ENCODE assay signal across 8 mouse cellular contexts in genomic region chr2:140067516-140067915, GRCm38 (mm10). TPM values are rescaled to one million over a fixed set of nuclear protein-coding genes. Genes with fewer than 3 reads are reported as not detected.
A peak's percentile ranks its signal among the peaks of the same experiment; 100 is the strongest.
DNase-seq lines count a peak whose midpoint lies in the region; ATAC-seq and TF ChIP-seq lines count a peak whose summit lies in the region.

No protein-coding gene starts in this region.

- no peaks in the 10 kb centered on the region for H3K27me3 ChIP-seq in embryonic facial prominence, embryonic 11.5 days (ENCODE audit: control insufficient read depth, insufficient read depth, low read length)
- H3K27me3 ChIP-seq in embryonic facial prominence, embryonic 10.5 days (replicated peaks; ENCODE audit: low read depth, poor library complexity, severe bottlenecking), result no peaks in the 10 kb centered on the region
- no peaks in the 10 kb centered on the region for H3K27me3 ChIP-seq in intestine, embryonic 14.5 days (replicated peaks; ENCODE audit: control insufficient read depth, insufficient read depth, low read length)
- H3K27me3 ChIP-seq in liver, embryonic 14.5 days (ENCODE audit: control insufficient read depth, insufficient read depth, low read length), result peaks cover 4% of the 10 kb centered on the region

- TF ChIP-seq CTCF in liver, embryonic 14.5 days (IDR thresholded peaks at IDR 0.05; ENCODE audit: low read depth), result no peak

- no peaks in the 10 kb centered on the region for H3K36me3 ChIP-seq in embryonic facial prominence, embryonic 11.5 days (replicated peaks; ENCODE audit: control insufficient read depth, insufficient read depth, low read depth, low read length)
- H3K36me3 ChIP-seq in embryonic facial prominence, embryonic 10.5 days (replicated peaks), result peaks cover 4% of the 10 kb centered on the region; the same call in 1 of the 2 replicates
- H3K36me3 ChIP-seq in intestine, embryonic 14.5 days (ENCODE audit: control insufficient read depth, insufficient read depth, low read length), result no peaks in the 10 kb centered on the region
- no peaks in the 10 kb centered on the region; the same call in 1 of the 2 replicates for H3K36me3 ChIP-seq in liver, embryonic 14.5 days (replicated peaks; ENCODE audit: control insufficient read depth, insufficient read depth, low read depth)

- H3K4me3 ChIP-seq in embryonic facial prominence, embryonic 11.5 days (ENCODE audit: low read depth, low read length), result no peak overlapping the region
- H3K4me3 ChIP-seq in embryonic facial prominence, embryonic 10.5 days, result no peak overlapping the region; the same call in 1 of the 2 replicates
- 0 out of 2 replicates have a peak overlapping the region, but pooled peaks have one; percentile 85 for H3K4me3 ChIP-seq in intestine, embryonic 14.5 days (ENCODE audit: low read depth, low read length)
- H3K4me3 ChIP-seq in liver, embryonic 14.5 days (ENCODE audit: insufficient read depth in 1 of 2, low read depth in 2 of 2, low read length in 2 of 2), result peak overlapping the region in 1 of 2 experiments; percentile 83; a peak in 1 of 4 replicates

- H3K9me3 ChIP-seq in embryonic facial prominence, embryonic 11.5 days (replicated peaks; ENCODE audit: control insufficient read depth, low read length), result no peaks in the 10 kb centered on the region
- H3K9me3 ChIP-seq in embryonic facial prominence, embryonic 10.5 days, result no peaks in the 10 kb centered on the region
- H3K9me3 ChIP-seq in intestine, embryonic 14.5 days (ENCODE audit: control insufficient read depth, low read length), result no peaks in the 10 kb centered on the region
- no peaks in the 10 kb centered on the region for H3K9me3 ChIP-seq in liver, embryonic 14.5 days (ENCODE audit: control insufficient read depth, low read length)

- ATAC-seq in embryonic facial prominence, embryonic 11.5 days (replicated peaks; ENCODE audit: insufficient number of reproducible peaks, low FRiP score, low TSS enrichment, low read depth), result no peak
- ATAC-seq in intestine, embryonic 14.5 days (replicated peaks; ENCODE audit: low FRiP score, low TSS enrichment, low read depth), result no peak
- no peak for ATAC-seq in liver, embryonic 14.5 days (ENCODE audit: insufficient read depth)

- H3K4me1 ChIP-seq in embryonic facial prominence, embryonic 11.5 days (ENCODE audit: control insufficient read depth, insufficient read depth, low read length), result no peaks in the 10 kb centered on the region
- peaks cover 14% of the 10 kb centered on the region for H3K4me1 ChIP-seq in embryonic facial prominence, embryonic 10.5 days
- H3K4me1 ChIP-seq in intestine, embryonic 14.5 days (replicated peaks; ENCODE audit: control insufficient read depth, insufficient read depth, low read length), result peaks cover 10% of the 10 kb centered on the region; the same call in 1 of the 2 replicates
- peaks cover 8 to 11% of the 10 kb centered on the region in 2 experiments; a peak in 3 of 4 replicates for H3K4me1 ChIP-seq in liver, embryonic 14.5 days (replicated peaks; ENCODE audit: control insufficient read depth in 2 of 2, insufficient read depth in 2 of 2, low read length in 1 of 2)

- DNase-seq in embryonic facial prominence, embryonic 11.5 days (ENCODE audit: low spot score), result no peak
- DNase-seq in embryonic facial prominence, embryonic 10.5 days (ENCODE audit: low spot score), result no peak
- peak; percentile 29 for DNase-seq in ES-CJ7 (ENCODE audit: low read depth, low spot score)
- DNase-seq in intestine, embryonic 14.5 days (ENCODE audit: low spot score), result no peak
- no peak for DNase-seq in liver, embryonic 14.5 days (ENCODE audit: low read depth in 3 of 3, low spot score in 3 of 3)
- DNase-seq in embryo, embryonic 10 days (ENCODE audit: low spot score), result no peak
- DNase-seq in layer of hippocampus, postnatal 10 days (ENCODE audit: low spot score in 2 of 2), result no peak
- no peak for DNase-seq in c-Kit-positive CD71-positive TER-119-positive erythroid progenitor cells, embryonic 14.5 days (ENCODE audit: low spot score)

- H3K9ac ChIP-seq in embryonic facial prominence, embryonic 11.5 days (replicated peaks; ENCODE audit: low read length), result no peak overlapping the region
- no peak overlapping the region for H3K9ac ChIP-seq in intestine, embryonic 14.5 days (ENCODE audit: low read length)
- peak overlapping the region; percentile 95; the same call in 1 of the 2 replicates for H3K9ac ChIP-seq in liver, embryonic 14.5 days (replicated peaks)

- H3K27ac ChIP-seq in embryonic facial prominence, embryonic 11.5 days (replicated peaks; ENCODE audit: low read depth, low read length), result no peak overlapping the region
- H3K27ac ChIP-seq in embryonic facial prominence, embryonic 10.5 days (replicated peaks), result no peak overlapping the region
- no peak overlapping the region for H3K27ac ChIP-seq in intestine, embryonic 14.5 days (ENCODE audit: low read depth)
- no peak overlapping the region; the same call in 1 of the 2 replicates for H3K27ac ChIP-seq in liver, embryonic 14.5 days

- H3K4me2 ChIP-seq in embryonic facial prominence, embryonic 11.5 days (ENCODE audit: low read depth, low read length), result peak overlapping the region; percentile 51; the same call in 1 of the 2 replicates
- H3K4me2 ChIP-seq in intestine, embryonic 14.5 days (ENCODE audit: low read length), result peak overlapping the region; percentile 94
- peak overlapping the region; percentile 96 for H3K4me2 ChIP-seq in liver, embryonic 14.5 days (ENCODE audit: low read depth)

- no peak for TF ChIP-seq EP300 in liver, embryonic 14.5 days (IDR thresholded peaks at IDR 0.05; ENCODE audit: low read depth)

- 51% methylated on average over 4 of the region's 4 CpGs for WGBS in embryonic facial prominence, embryonic 11.5 days
- WGBS in embryonic facial prominence, embryonic 10.5 days, result 62% methylated on average over 4 of the region's 4 CpGs
- WGBS in intestine, embryonic 14.5 days, result 51% methylated on average over 4 of the region's 4 CpGs
- 56% methylated on average over 4 of the region's 4 CpGs for WGBS in liver, embryonic 14.5 days (ENCODE audit: insufficient replicate concordance)

RNA-seq across cellular contexts. Expression of gene Tasp1, which starts 0.9 kb away (rescaled TPM):
- 20.9 and 21.1 TPM in 2 replicates for polyA plus RNA-seq in embryonic facial prominence, embryonic 11.5 days (2014; fragmentation: Nextera tagmentation; extraction: Ambion mirVana)
- 18.5 and 20.7 TPM in 2 replicates for polyA plus RNA-seq in embryonic facial prominence, embryonic 10.5 days (2016; fragmentation: Nextera tagmentation; extraction: Ambion mirVana)
- 19.2 and 19.5 TPM in 2 replicates for polyA plus RNA-seq in intestine, embryonic 14.5 days (2014; fragmentation: Nextera tagmentation; extraction: Ambion mirVana)
- 3.9 and 6.1 TPM in 2 replicates for polyA plus RNA-seq in liver, embryonic 14.5 days (2012; rRNA removed)
- 13.9 and 15.6 TPM in 2 replicates for polyA plus RNA-seq in liver, embryonic 14.5 days (2014; fragmentation: Nextera tagmentation; extraction: Ambion mirVana)
- total RNA-seq in layer of hippocampus, postnatal 10 days (2021), result 10 to 100 TPM; 29.0 to 33.6 TPM
